9 mouse cellular contexts compared by ENCODE assay signal in the genomic region with DNA sequence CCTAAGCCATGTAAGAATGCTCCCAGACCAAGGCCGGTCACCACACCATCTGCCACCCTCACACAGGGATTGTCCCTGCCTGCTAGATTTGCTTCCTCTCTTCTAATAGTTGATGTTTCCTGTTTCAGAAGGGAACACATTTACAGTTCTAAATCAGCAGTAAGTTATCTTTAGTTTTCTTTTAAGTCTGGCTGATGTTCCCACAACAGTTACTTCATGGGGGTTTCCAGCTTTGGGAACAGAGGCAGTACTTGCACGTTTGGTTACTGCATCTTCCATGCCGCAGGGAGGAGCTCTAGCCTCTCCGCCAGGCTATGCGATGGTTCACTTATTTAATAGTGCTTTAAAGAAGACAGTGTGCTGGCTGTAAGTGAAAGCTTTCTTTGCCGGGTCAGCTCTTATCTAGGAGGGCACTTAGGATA. TPM values are rescaled to one million over a fixed set of nuclear protein-coding genes. Genes with fewer than 3 reads are reported as not detected.
DNase-seq lines count a peak whose midpoint lies in the region; ATAC-seq lines count a peak whose summit lies in the region.
"Had no signal": no experiment of that assay in that cellular context is flagged by ENCODE, and none has a peak within 500 bp of the region (broad histone marks: within the 10 kb centered on the region; RNA-seq: fewer than 3 reads in every experiment).

No protein-coding gene starts in this region.

- no peak overlapping the region for H3K4me3 ChIP-seq in lung, embryonic 16.5 days (ENCODE audit: low read length)
- no peak overlapping the region for H3K4me3 ChIP-seq in embryonic facial prominence, embryonic 10.5 days
- no peak overlapping the region for H3K4me3 ChIP-seq in midbrain, embryonic 13.5 days (replicated peaks)
- H3K4me3 ChIP-seq: limb, embryonic 15.5 days had no signal

- ATAC-seq in lung, embryonic 16.5 days (ENCODE audit: low read depth): peak; percentile 47; the same call in 1 of the 2 replicates
- ATAC-seq in midbrain, embryonic 13.5 days: no peak

- H3K27ac ChIP-seq in lung, embryonic 16.5 days (ENCODE audit: low read length): peak overlapping the region; percentile 33; the same call in 1 of the 2 replicates
- H3K27ac ChIP-seq in embryonic facial prominence, embryonic 10.5 days (replicated peaks): no peak overlapping the region
- H3K27ac ChIP-seq in midbrain, embryonic 13.5 days: no peak overlapping the region
- H3K27ac ChIP-seq: limb, embryonic 15.5 days had no signal

- no peaks in the 10 kb centered on the region for H3K9me3 ChIP-seq in lung, embryonic 16.5 days (ENCODE audit: control insufficient read depth, low read length)
- H3K9me3 ChIP-seq in embryonic facial prominence, embryonic 10.5 days: no peaks in the 10 kb centered on the region
- no peaks in the 10 kb centered on the region for H3K9me3 ChIP-seq in midbrain, embryonic 13.5 days
- H3K9me3 ChIP-seq: limb, embryonic 15.5 days had no signal

- no peaks in the 10 kb centered on the region for H3K4me1 ChIP-seq in lung, embryonic 16.5 days (replicated peaks; ENCODE audit: control insufficient read depth, insufficient read depth, low read length)
- H3K4me1 ChIP-seq in embryonic facial prominence, embryonic 10.5 days: peaks cover 18% of the 10 kb centered on the region
- H3K4me1 ChIP-seq in midbrain, embryonic 13.5 days (replicated peaks): peaks cover 10% of the 10 kb centered on the region

- H3K4me2 ChIP-seq in lung, embryonic 16.5 days (ENCODE audit: low read depth, low read length): no peak overlapping the region
- no peak overlapping the region for H3K4me2 ChIP-seq in midbrain, embryonic 13.5 days (replicated peaks)
- H3K4me2 ChIP-seq: limb, embryonic 15.5 days had no signal

- peak; percentile 73 to 88 for DNase-seq in adrenal gland, adult (ENCODE audit: inconsistent age in 2 of 2, low spot score in 1 of 2)
- DNase-seq in adrenal gland, adult 18-20 months (ENCODE audit: low spot score in 2 of 2): no peak
- peak; percentile 35 for DNase-seq in 416B (ENCODE audit: low read depth)
- peak; percentile 74 for DNase-seq in induced T-regulatory cell, adult 2 months (ENCODE audit: low read depth)
- DNase-seq in embryonic facial prominence, embryonic 10.5 days (ENCODE audit: low spot score): no peak
- DNase-seq in urinary bladder, postnatal 36 days (ENCODE audit: low spot score in 2 of 2): no peak

- H3K36me3 ChIP-seq in lung, embryonic 16.5 days (ENCODE audit: control insufficient read depth, insufficient read depth, low read length): no peaks in the 10 kb centered on the region
- H3K36me3 ChIP-seq in embryonic facial prominence, embryonic 10.5 days (replicated peaks): no peaks in the 10 kb centered on the region
- no peaks in the 10 kb centered on the region for H3K36me3 ChIP-seq in midbrain, embryonic 13.5 days
- H3K36me3 ChIP-seq: limb, embryonic 15.5 days had no signal

- H3K27me3 ChIP-seq in lung, embryonic 16.5 days (ENCODE audit: control insufficient read depth, insufficient read depth, low read depth, low read length): no peaks in the 10 kb centered on the region
- H3K27me3 ChIP-seq in embryonic facial prominence, embryonic 10.5 days (replicated peaks; ENCODE audit: low read depth, poor library complexity, severe bottlenecking): 0 out of 2 replicates have a peak, but pooled peaks cover 4% of the 10 kb centered on the region
- H3K27me3 ChIP-seq in midbrain, embryonic 13.5 days: no peaks in the 10 kb centered on the region
- H3K27me3 ChIP-seq: limb, embryonic 15.5 days had no signal

- H3K9ac ChIP-seq in lung, embryonic 16.5 days (ENCODE audit: low read length): no peak overlapping the region
- no peak overlapping the region for H3K9ac ChIP-seq in midbrain, embryonic 13.5 days (replicated peaks)
- H3K9ac ChIP-seq: limb, embryonic 15.5 days had no signal

- WGBS in lung, embryonic 16.5 days: 27% methylated on average over 6 of the region's 6 CpGs
- WGBS in embryonic facial prominence, embryonic 10.5 days: 78% methylated on average over 6 of the region's 6 CpGs
- 77% methylated on average over 6 of the region's 6 CpGs for WGBS in midbrain, embryonic 13.5 days

RNA-seq across cellular contexts. Expression of a gene that starts 26.0 kb away (rescaled TPM):
- total RNA-seq in adrenal gland, adult 18-20 months (2021): under 1 TPM; 0.43 to 0.61 TPM
- 0.57 and 2.7 TPM in 2 replicates for polyA plus RNA-seq in lung, embryonic 16.5 days (2015; fragmentation: Nextera tagmentation; extraction: Ambion mirVana)
- 0.14 TPM in 1 of 2 replicates, not detected in the other for polyA plus RNA-seq in embryonic facial prominence, embryonic 10.5 days (2016; fragmentation: Nextera tagmentation; extraction: Ambion mirVana)
- 0.28 and 0.31 TPM in 2 replicates for polyA plus RNA-seq in midbrain, embryonic 13.5 days (2015; fragmentation: Nextera tagmentation; extraction: Ambion mirVana)

RNA-seq across cellular contexts. Expression of a gene that starts 43.1 kb away (rescaled TPM):
- 10 to 100 TPM; 48.5 to 78.3 TPM for total RNA-seq in adrenal gland, adult 18-20 months (2021)
- 9.3 and 12.6 TPM in 2 replicates for polyA plus RNA-seq in lung, embryonic 16.5 days (2015; fragmentation: Nextera tagmentation; extraction: Ambion mirVana)
- polyA plus RNA-seq in embryonic facial prominence, embryonic 10.5 days (2016; fragmentation: Nextera tagmentation; extraction: Ambion mirVana): 1.4 and 1.6 TPM in 2 replicates
- 2.9 and 5.6 TPM in 2 replicates for polyA plus RNA-seq in midbrain, embryonic 13.5 days (2015; fragmentation: Nextera tagmentation; extraction: Ambion mirVana)

RNA-seq across cellular contexts. Expression of a gene that starts 46.9 kb away (rescaled TPM):
- 1 to 10 TPM; 1.3 to 3.4 TPM for total RNA-seq in adrenal gland, adult 18-20 months (2021)
- not detected in 2 replicates for polyA plus RNA-seq in lung, embryonic 16.5 days (2015; fragmentation: Nextera tagmentation; extraction: Ambion mirVana)
- polyA plus RNA-seq in embryonic facial prominence, embryonic 10.5 days (2016; fragmentation: Nextera tagmentation; extraction: Ambion mirVana): not detected in 2 replicates
- not detected in 2 replicates for polyA plus RNA-seq in midbrain, embryonic 13.5 days (2015; fragmentation: Nextera tagmentation; extraction: Ambion mirVana)

Comparison
In these comparisons a context has a peak if more than half of its experiments do, and no peak if none do; other contexts are left out.
1. DNase-seq: peak in adrenal gland, adult (2 of 2), 416B (single experiment) and induced T-regulatory cell, adult 2 months (single experiment); none in adrenal gland, adult 18-20 months (0 of 2), embryonic facial prominence, embryonic 10.5 days (single experiment) and urinary bladder, postnatal 36 days (0 of 2).